Mouse (Mus musculus) forebrain, embryonic 12.5 days (tissue): Measurements from ENCODE around the gene Col8a2. TPM values are rescaled to one million over a fixed set of nuclear protein-coding genes. Genes with fewer than 3 reads are reported as not detected.

ENCODE experiments used
- ATAC-seq: fragments of 200-750 bp; cut with Nextera tagmentation; 2 replicates; pipeline ENCODE4 v1.8.0; 2017; ENCODE audit warnings: moderate TSS enrichment; ENCODE audit not compliant: low FRiP score
- H3K27ac ChIP-seq: fragments of 300-500 bp; sonication (generic); 2 replicates; pipeline ENCODE4 v1.5.1; 2016; ENCODE audit warnings: mild to moderate bottlenecking
- H3K27me3 ChIP-seq: fragments of 300-500 bp; sonication (generic); 2 replicates; pipeline ENCODE4 v1.6.1; 2016; ENCODE audit warnings: mild to moderate bottlenecking
- H3K36me3 ChIP-seq: fragments of 300-500 bp; sonication (generic); replicated peaks from 2 replicates; pipeline ENCODE4 v1.6.1; 2016; ENCODE audit warnings: mild to moderate bottlenecking
- H3K4me1 ChIP-seq: fragments of 300-500 bp; sonication (generic); 2 replicates; pipeline ENCODE4 v1.6.1; 2016
- H3K4me2 ChIP-seq: fragments of 300-500 bp; sonication (generic); 2 replicates; pipeline ENCODE4 v1.6.1; 2016; ENCODE audit warnings: mild to moderate bottlenecking, moderate library complexity
- H3K4me3 ChIP-seq: fragments of 300-500 bp; sonication (generic); replicated peaks from 2 replicates; pipeline ENCODE4 v1.5.1; 2016; ENCODE audit warnings: mild to moderate bottlenecking
- H3K9ac ChIP-seq: fragments of 300-500 bp; sonication (generic); 2 replicates; pipeline ENCODE4 v1.6.1; 2016; ENCODE audit warnings: mild to moderate bottlenecking
- H3K9me3 ChIP-seq: fragments of 300-500 bp; sonication (generic); 2 replicates; pipeline ENCODE4 v1.6.1; 2016
- WGBS: fragments of 180-500 bp; shearing (Covaris S2); methylation state at CpG from one replicate; pipeline ENCODE4 v1.1.7; 2016; 5-methylcytosine and 5-hydroxymethylcytosine counted together
- polyA plus RNA-seq: library from polyadenylated mRNA; unstranded; fragments of >200 nt; fragmentation: Nextera tagmentation; extraction: Ambion mirVana; gene quantifications from 2 replicates; pipeline ENCODE4 v1.2.1, GENCODE M21; 2016

The Col8a2 gene
- polyA plus RNA-seq, 1 experiment from 2014 or later = 22.6 TPM

- peaks cover 76% of the 10 kb centered on the region for H3K4me1 ChIP-seq
- WGBS = 74% methylated on average over 14 of the region's 14 CpGs
- H3K4me3 ChIP-seq = peak overlapping the region; percentile 100
- H3K27ac ChIP-seq = no peak overlapping the region
- 0 out of 2 replicates have a peak, but pooled peaks cover 2% of the 10 kb centered on the region for H3K27me3 ChIP-seq
- H3K9me3 ChIP-seq = no peaks in the 10 kb centered on the region
- H3K4me2 ChIP-seq = peak overlapping the region; percentile 96
- peak overlapping the region; percentile 99; the same call in 1 of the 2 replicates for H3K9ac ChIP-seq
- ATAC-seq = no peak
- H3K36me3 ChIP-seq = no peaks in the 10 kb centered on the region
Observed at GRCm38 (mm10) chr4:126253637-126254272, 32.8 kb upstream of the Col8a2 start.

DNA sequence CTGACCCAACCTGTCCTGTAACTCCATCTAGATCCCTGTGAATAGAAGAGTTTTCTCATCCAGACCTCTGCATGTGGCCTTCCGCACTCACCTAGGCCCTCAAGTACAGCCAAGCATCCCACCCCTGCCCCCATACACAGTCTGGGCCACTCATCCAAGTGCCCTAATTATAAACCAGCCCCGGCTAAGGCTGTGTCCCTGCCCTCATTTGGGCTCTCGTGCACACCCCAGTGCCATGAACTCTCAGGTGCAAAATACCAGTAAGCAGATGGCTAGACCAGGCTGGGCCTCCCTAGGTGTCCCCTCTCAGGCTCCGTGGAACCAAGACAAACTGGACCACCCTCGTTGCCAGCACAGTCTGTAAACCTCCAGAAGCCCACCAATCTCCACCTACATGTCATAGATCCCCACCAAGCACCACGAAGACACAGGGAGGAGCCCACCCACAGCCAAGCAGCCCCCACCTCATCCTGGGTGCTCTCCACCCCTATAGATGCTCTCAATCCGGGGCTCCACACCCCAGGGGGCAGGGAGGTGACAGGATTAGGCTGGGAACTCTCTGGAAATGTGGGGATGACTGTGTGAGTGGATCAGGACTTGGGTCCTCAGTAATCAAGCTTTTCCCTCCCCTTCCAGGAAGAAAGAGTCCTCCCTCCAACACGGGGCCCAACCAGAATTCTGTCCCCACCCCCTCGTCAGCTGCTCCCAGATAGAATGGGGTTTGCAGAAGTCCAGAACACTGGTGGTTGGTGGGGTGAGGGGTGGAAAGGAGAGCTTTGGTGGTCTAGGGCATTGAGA is 32.1 kb upstream of the Col8a2 start:
- 18% methylated on average over 9 of the region's 9 CpGs for WGBS
- ATAC-seq = no peak; the same call in 1 of the 2 replicates
- peak overlapping the region; percentile 96 for H3K4me2 ChIP-seq
- no peaks in the 10 kb centered on the region for H3K9me3 ChIP-seq
- H3K9ac ChIP-seq = peak overlapping the region; percentile 99
- peaks cover 76% of the 10 kb centered on the region for H3K4me1 ChIP-seq
- peak overlapping the region; percentile 100 for H3K4me3 ChIP-seq
- H3K36me3 ChIP-seq = no peaks in the 10 kb centered on the region
- H3K27me3 ChIP-seq = 0 out of 2 replicates have a peak, but pooled peaks cover 3% of the 10 kb centered on the region
- H3K27ac ChIP-seq = peak overlapping the region; percentile 95

DNA sequence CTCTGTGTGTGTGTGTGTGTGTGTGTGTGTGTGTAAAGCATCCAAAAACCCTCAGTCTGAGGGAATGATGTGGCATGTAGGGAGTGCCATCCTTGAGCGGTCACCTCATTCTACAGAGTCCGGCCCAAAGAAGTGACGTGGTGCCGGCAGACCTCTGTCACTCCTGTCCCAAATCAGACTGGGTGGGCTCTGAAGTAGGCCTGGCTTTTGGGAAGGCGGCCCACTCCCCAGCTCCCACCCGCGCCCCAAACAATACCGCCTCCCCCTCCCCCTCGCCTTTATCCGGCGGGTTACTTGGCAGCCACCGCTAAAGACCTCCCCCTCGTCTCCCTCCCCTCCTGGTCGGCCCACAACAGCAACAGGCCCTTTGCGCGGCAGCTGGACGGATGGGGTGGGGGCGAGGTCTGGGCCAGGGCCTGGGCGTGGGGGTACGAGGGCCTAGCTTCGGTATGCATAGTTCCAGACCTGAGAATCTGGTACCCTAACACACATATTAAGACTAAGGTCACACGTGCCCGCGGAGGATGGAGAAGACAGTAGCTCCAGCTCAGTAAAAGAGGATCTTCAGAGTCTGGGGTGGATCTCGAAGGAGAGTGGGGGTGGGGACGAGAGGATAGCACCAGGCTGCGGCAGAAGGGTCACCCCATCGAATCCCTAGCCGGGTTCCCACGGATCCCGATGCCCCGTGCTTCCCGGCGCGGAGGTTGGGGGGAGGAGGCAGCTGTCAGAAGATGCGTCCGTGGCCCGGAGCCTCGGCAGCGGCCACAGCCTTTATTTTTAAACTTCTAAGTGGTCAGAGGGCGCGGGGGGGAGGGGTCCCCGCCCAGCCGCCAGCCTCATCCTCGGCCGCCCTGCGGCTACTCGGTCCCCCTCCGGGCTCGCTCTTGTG is 31.2 kb upstream of the Col8a2 start:
- Histone ChIP-seq H3K9ac (peak overlapping the region; percentile 99), H3K9me3 (no peaks in the 10 kb centered on the region), H3K4me1 (peaks cover 78% of the 10 kb centered on the region), H3K27me3 (0 out of 2 replicates have a peak, but pooled peaks cover 3% of the 10 kb centered on the region), H3K4me3 (peak overlapping the region; percentile 100), H3K4me2 (peak overlapping the region; percentile 96), H3K36me3 (no peaks in the 10 kb centered on the region), H3K27ac (peak overlapping the region; percentile 95)
- peak; percentile 56 for ATAC-seq
- under 1% methylated on average over 50 of the region's 50 CpGs for WGBS

DNA sequence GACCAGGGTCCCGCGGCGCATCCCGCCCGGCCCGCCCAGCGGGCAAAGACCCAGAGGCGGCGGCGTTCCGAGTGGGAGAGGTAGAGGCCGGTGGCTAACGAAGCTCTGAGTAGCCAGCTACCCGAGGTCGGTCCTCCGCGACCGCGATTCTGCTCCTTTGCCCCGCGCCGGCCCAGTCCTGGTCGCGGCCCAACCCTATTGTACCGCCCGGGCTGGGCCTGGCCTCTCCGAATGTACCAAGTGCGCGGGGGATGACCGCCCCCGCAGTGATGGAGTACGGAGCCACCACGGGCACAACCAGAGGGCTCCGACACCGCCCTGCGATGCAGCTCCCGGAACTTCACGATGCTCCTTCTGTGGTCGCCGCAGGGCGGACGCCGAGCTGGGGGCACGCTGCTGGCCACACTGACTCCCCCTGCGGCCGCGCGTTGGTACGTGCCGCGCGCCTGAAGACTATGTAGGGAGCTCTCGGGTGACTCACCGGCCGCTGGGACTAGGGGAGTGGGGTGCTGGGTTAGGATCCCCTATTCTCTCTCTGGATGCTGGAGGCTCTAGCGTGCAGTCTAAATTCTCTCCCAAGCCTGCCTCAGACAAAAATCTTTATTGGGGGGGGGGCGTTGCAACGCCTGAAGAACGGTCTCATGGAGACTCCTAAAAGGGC is 30.3 kb upstream of the Col8a2 start, which contains the start of gene Map7d1:
Map7d1 (minus strand) TSS at position 213 of the 661 bp plus-strand sequence.
- peak within 1 kb of the TSS; percentile 99 for H3K9ac ChIP-seq
- peaks cover 78% of the 10 kb centered on the region for H3K4me1 ChIP-seq
- peak within 1 kb of the TSS; percentile 100 for H3K4me3 ChIP-seq
- H3K27ac ChIP-seq = peak within 1 kb of the TSS; percentile 95
- ATAC-seq = peak; percentile 85
- peak within 1 kb of the TSS; percentile 96 for H3K4me2 ChIP-seq
- H3K27me3 ChIP-seq = 0 out of 2 replicates have a peak, but pooled peaks cover 4% of the 10 kb centered on the region
- WGBS = under 1% methylated on average over 58 of the region's 59 CpGs
- H3K9me3 ChIP-seq = no peaks in the 10 kb centered on the region
- no peaks in the 10 kb centered on the region for H3K36me3 ChIP-seq

GRCm38 (mm10) chr4:126256967-126257881 is 29.4 kb upstream of the Col8a2 start:
- WGBS = 3% methylated on average over 26 of the region's 26 CpGs
- H3K4me3 ChIP-seq = peak overlapping the region; percentile 100
- H3K27ac ChIP-seq = peak overlapping the region; percentile 95
- H3K36me3 ChIP-seq = no peaks in the 10 kb centered on the region
- peak overlapping the region; percentile 96 for H3K4me2 ChIP-seq
- no peaks in the 10 kb centered on the region for H3K9me3 ChIP-seq
- H3K4me1 ChIP-seq = peaks cover 75% of the 10 kb centered on the region
- H3K27me3 ChIP-seq = 0 out of 2 replicates have a peak, but pooled peaks cover 6% of the 10 kb centered on the region
- 0 out of 2 replicates have a peak, but pooled peaks have one; percentile 10 for ATAC-seq
- peak overlapping the region; percentile 99 for H3K9ac ChIP-seq

DNA sequence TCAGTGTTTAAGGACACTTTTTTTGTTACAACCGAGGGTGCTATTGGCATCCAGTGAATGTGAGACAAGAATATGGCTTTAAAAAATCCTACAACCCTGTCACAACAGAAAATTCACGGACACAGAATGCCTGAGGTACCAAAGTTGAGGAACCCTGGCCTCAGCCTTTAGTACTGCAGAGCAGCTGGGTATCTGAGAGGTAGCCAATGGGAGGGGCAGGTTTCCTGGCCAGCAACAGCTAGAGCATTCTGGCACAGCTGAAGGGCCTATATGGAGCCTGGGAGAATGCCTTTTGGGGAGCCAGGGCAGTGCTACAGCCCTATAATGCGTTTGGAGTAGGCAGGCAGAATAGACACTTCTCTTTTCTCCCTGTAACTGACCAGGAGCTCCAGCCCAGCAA is 27.5 kb upstream of the Col8a2 start:
- Histone ChIP-seq H3K27ac (peak overlapping the region; percentile 70), H3K27me3 (0 out of 2 replicates have a peak, but pooled peaks cover 6% of the 10 kb centered on the region), H3K9ac (no peak overlapping the region), H3K4me1 (peaks cover 67% of the 10 kb centered on the region), H3K9me3 (no peaks in the 10 kb centered on the region), H3K36me3 (no peaks in the 10 kb centered on the region), H3K4me3 (no peak overlapping the region), H3K4me2 (no peak overlapping the region)
- no peak for ATAC-seq
- WGBS = 29% methylated on average over 3 of the region's 3 CpGs

DNA sequence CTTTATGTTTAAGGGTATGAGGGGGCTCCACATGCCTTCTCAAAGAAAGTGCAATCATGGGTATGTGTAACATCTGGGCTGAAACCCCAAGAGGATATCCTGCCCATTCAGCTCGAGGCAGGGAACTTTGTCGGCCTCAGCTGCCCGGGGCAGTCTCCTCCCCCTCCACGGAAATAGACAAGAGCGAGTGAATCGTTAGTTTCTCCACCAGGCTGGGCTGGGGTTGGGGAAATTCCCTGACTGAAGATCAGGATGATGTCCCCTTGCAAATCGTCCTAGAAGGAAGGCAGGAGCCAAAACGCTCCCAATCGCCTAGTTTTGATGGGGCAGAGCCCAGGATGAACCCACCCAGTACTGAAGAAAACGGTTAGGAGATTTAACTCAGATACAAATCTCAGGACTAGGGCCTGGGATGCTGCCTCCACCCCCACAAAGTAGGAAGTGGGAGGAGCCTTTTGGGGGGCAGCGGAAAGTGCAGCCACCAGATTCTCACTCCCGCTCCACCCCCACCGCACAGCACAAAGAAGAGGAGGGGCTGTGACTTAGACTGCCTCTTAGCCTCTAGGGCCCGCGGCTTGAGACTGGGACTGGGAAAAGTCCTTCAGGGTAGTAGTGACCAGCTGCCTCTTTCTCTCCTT is 27.0 kb upstream of the Col8a2 start:
- ATAC-seq = no peak
- 0 out of 2 replicates have a peak, but pooled peaks cover 6% of the 10 kb centered on the region for H3K27me3 ChIP-seq
- 0 out of 2 replicates have a peak overlapping the region, but pooled peaks have one; percentile 21 for H3K9ac ChIP-seq
- WGBS = under 1% methylated on average over 15 of the region's 15 CpGs
- H3K4me2 ChIP-seq = peak overlapping the region; percentile 38
- H3K4me1 ChIP-seq = peaks cover 62% of the 10 kb centered on the region
- H3K9me3 ChIP-seq = no peaks in the 10 kb centered on the region
- no peaks in the 10 kb centered on the region for H3K36me3 ChIP-seq
- H3K4me3 ChIP-seq = 0 out of 2 replicates have a peak overlapping the region, but pooled peaks have one; percentile 4
- H3K27ac ChIP-seq = peak overlapping the region; percentile 70

DNA sequence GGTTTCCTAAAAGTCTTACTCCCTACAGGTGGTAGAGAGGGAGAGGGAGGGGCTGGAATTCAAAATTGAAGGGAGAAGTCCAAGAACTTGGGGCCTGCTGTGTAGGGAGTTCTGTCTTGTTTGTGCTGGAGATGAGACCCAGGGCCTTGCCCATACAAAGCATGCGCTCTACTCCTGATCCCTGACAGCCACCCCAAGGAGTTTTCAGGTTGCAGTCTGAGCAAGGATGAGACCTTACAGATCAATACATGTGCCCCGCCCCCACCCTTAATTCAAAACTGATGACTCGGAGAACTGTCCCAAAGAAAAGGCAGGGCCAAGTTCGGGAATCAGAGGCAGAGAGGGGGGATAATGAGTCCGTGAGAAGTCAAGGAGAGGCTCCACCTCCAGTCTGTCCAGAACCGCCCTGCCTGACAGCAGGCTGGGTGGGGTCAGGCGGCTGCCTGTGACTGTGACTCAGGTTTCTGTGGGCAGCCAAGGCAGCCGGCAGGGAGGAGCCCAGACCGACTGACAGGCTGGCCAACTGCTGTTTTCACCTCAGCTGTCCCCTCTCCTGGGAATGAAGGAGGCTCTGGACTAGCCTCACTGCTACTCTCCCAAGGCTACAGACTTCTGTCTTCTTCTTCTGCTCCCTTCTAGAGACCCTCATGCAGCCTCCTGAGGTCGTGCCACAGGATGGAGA is 25.9 kb upstream of the Col8a2 start:
- 0 out of 2 replicates have a peak overlapping the region, but pooled peaks have one; percentile 2 for H3K4me2 ChIP-seq
- no peaks in the 10 kb centered on the region for H3K36me3 ChIP-seq
- 0 out of 2 replicates have a peak, but pooled peaks cover 6% of the 10 kb centered on the region for H3K27me3 ChIP-seq
- WGBS = 11% methylated on average over 10 of the region's 10 CpGs
- no peak for ATAC-seq
- no peak overlapping the region for H3K9ac ChIP-seq
- peaks cover 59% of the 10 kb centered on the region for H3K4me1 ChIP-seq
- H3K9me3 ChIP-seq = no peaks in the 10 kb centered on the region
- peak overlapping the region; percentile 56; the same call in 1 of the 2 replicates for H3K27ac ChIP-seq
- no peak overlapping the region for H3K4me3 ChIP-seq

DNA sequence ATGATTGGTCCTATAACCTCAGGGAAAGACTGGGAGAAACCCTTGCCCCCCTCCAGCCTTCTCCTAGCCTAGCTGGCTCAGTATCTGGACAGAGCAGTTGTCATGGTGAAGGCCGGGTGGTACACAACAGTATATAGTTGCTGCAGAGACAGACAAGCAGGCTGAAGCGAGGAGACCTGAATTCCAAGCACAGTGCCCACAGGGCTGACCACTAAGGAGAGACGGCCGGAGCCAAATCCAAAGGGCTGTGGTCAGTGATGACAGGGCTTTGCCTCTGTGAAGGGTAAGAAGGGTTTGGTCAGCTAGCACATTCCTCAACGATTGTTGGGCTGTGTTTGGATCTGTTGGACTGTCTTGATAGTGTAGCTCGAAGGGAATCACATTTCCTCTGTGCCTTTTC is 25.3 kb upstream of the Col8a2 start:
- no peaks in the 10 kb centered on the region for H3K36me3 ChIP-seq
- H3K27me3 ChIP-seq = 0 out of 2 replicates have a peak, but pooled peaks cover 6% of the 10 kb centered on the region
- no peak overlapping the region for H3K4me2 ChIP-seq
- H3K4me3 ChIP-seq = no peak overlapping the region
- H3K27ac ChIP-seq = peak overlapping the region; percentile 56; the same call in 1 of the 2 replicates
- no peak overlapping the region for H3K9ac ChIP-seq
- 86% methylated on average over 6 of the region's 6 CpGs for WGBS
- ATAC-seq = no peak
- no peaks in the 10 kb centered on the region for H3K9me3 ChIP-seq
- H3K4me1 ChIP-seq = peaks cover 59% of the 10 kb centered on the region
